Mouse (Mus musculus): ENCODE results near the gene Tpsb2.
A peak's percentile ranks its signal among the peaks of the same experiment; 100 is the strongest.

Tpsb2 gene

GRCm38 (mm10) chr17:25366005-25366404, at the start of gene Tpsb2:
Gene Tpsb2 (plus strand): TSS chr17:25366305.
- DNase-seq (ENCODE audit: low spot score) = no peak

GRCm38 (mm10) chr17:25318354-25318753, 47.8 kb upstream of the Tpsb2 start, which contains the start of gene Prss29:
Gene Prss29 (plus strand): TSS chr17:25318654.
- no peak for DNase-seq (ENCODE audit: low spot score)

GRCm38 (mm10) chr17:25320819-25321218, 45.3 kb upstream of the Tpsb2 start:
- no peak for DNase-seq (ENCODE audit: low spot score)

DNA sequence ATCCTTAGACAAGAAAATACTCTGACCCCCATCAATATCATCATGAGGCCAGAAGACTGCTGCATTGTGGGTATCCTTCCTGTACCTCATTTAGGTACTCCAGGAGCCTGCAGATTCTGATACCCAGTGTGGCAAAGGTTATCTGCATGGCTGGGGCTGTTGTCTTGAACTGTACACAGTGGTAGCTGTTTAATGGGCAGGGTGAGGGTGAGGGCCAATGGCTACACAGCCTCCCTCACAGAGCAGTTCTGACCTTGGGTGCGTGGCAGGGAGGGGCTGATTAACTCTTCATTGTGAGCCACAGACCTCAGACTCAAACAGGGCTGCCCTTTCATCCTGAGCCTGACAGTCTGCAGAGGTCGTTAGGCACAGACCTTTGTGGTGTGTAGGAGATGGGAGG, 43.2 kb upstream of the Tpsb2 start:
- DNase-seq (ENCODE audit: low spot score) = no peak

DNA sequence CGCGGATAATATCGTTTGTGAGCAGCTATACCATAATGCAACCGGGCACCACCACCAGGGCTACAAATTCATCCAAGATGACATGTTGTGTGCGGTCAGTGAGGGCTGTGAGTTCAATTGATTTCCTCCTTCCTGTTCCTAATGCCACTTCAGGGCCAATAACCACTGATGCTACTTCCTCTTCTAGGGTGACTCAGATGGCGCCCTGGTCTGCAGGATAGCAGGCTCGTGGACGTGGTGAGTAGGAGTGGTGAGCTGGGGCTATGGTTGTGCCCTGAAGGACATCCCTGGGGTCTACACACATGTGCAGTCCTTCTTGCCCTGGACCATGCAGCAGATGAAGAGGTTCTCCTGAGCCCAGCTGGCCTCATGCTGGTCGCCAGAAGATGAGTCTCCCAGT, 33.8 kb upstream of the Tpsb2 start:
- no peak for DNase-seq (ENCODE audit: low spot score)

DNA sequence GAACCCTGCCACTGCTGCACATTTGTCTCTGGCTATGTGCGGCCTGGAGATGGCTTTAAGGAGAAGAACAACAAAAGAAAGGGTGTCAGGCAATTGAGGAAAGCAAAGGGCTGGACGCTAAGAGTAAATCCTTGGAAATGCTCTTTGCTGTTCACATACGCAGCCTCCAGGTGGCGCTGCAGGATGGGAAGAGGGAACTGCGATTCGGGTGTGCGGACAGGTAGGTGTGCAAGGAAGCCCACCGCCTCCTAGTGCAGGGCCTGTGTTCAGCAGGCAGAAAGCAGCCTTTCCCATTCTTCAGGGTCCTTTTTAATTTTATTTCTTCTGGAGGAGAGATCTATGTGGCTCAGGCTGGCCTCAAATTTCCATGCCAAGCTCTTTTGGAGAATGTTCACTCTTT, 32.2 kb upstream of the Tpsb2 start:
- DNase-seq (ENCODE audit: low spot score) = peak; percentile 89

GRCm38 (mm10) chr17:25338218-25338617, 27.9 kb upstream of the Tpsb2 start:
- DNase-seq (ENCODE audit: low spot score) = no peak

- no peak for DNase-seq (ENCODE audit: low spot score)
Observed at GRCm38 (mm10) chr17:25340003-25340402, 26.1 kb upstream of the Tpsb2 start.

DNA sequence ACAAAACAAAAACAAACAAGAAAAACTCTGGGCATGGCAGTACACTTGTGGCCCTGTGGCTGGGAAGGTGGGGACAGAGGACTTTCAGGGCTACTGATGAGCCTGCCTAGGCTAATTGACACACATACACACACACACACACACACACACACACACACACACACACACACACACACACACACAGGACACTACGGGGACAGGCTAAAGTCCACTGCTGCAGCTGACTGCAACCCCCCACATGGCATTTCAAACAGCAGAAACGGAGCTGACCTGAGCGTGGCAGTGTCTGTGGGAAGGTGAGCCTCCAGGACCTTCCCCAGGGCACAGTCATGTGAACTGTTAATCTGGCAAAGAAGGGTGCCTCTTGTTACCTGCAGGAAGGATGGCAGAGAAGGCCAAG, 24.6 kb upstream of the Tpsb2 start:
- DNase-seq (ENCODE audit: low spot score) = no peak

DNA sequence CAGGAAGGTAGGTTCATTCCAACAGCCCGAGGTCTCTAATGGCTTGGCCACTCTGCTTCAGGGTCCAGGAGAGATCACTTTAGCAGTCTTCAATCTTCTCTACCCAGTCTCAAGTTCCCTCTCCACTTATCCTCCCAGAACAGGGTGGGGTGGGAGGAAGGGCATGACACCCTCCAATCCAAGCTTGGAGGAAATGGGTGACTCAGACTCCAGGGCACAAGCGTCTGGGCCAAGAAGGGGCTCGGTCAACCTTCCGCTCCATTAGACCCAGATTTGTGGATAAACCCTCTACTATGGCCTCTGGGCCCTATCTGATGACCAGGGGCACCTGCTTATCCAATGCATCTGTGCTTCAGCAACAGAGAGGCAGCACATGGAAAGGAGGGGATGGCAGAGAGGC, 20.6 kb upstream of the Tpsb2 start, which contains the start of gene Tpsab1:
Tpsab1 (minus strand) TSS at position 101 of the 400 bp plus-strand sequence.
- no peak for DNase-seq (ENCODE audit: low spot score)

GRCm38 (mm10) chr17:25361291-25361690, 4.8 kb upstream of the Tpsb2 start:
- no peak for DNase-seq (ENCODE audit: low spot score)

- peak; percentile 67 for DNase-seq (ENCODE audit: low spot score)
Observed at GRCm38 (mm10) chr17:25363726-25364125, 2.4 kb upstream of the Tpsb2 start.

DNA sequence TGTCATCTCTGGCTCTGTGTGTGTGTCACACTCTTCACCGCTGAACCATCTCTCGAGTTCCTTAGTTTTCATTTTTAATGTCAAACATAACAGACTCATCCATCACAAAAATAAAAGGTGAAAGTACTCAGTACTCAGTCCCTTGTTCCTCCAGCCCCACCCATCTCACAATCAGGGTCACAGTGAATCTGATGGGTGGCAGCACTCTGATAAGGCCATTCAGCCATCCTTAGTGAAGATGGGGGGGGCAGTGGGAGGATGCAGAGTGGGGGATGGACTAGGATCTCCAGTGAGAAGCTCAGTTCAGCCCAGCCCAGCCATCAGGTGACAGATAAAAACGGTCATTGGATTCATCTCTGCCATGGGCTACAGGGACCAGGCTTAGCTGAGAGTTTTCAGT, 2.9 kb downstream of the Tpsb2 start, which contains the start of gene Tpsg1:
Tpsg1 (plus strand) TSS at position 301 of the 400 bp plus-strand sequence.
- DNase-seq (ENCODE audit: low spot score) = no peak

- DNase-seq (ENCODE audit: low spot score) = no peak
Observed at GRCm38 (mm10) chr17:25372491-25372890, 6.4 kb downstream of the Tpsb2 start.

- peak; percentile 59 for DNase-seq (ENCODE audit: low spot score)
Observed at GRCm38 (mm10) chr17:25374011-25374410, 7.9 kb downstream of the Tpsb2 start.

DNA sequence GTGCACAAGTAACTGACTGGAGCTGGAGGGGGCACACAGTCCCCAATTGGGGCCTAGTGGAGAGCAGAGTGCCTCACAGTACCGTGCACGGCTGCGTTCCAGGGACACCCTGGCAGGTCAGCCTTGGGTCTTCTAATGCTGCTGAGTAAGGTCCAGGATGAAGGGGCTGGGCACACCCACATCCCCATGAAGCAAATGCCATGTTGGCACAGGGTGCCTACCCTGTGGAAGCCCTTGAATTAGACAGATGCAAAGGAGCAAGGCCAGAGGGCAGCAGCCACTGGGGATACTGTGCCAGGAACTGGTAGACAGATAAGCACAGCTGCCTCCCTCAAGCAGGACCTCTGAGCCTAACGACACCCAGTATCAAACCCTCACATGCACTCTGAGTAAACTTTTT, 28.4 kb downstream of the Tpsb2 start:
- no peak for DNase-seq (ENCODE audit: low spot score)

DNA sequence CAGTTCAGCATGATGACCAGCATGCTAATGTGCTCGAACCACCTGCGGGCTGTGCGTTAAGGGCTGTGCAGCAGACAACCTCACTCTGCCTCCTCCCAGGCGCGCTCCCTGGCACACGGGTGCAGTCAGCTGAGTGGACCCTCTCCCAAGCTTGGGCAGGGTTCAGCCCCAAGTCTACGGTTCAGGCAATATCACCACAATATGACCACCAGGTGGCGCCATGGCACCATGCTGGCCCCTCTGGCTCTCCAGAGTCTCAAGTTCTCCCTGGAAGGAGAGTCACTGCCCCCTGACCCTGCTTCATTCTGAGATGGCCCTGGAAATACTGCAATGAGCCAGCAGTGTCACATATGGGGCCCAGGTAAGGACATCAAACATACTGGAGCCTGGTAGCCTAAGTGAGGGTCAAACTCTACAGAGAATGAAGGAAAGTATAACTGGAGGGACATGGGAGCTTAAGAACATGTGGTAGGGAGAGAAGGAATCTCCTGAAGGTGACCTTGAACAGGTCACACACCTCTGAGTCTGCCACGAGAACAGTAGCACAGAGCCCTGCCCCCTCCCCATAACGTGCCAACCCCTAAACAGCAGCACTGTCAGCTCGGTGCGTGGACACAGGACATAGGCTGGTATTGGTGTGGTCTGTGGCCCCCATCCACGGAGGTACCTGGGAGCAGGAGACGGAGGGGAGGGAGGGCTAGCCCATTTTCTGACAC, 31.9 kb downstream of the Tpsb2 start:
- peak; percentile 94 for DNase-seq (ENCODE audit: low spot score)

DNA sequence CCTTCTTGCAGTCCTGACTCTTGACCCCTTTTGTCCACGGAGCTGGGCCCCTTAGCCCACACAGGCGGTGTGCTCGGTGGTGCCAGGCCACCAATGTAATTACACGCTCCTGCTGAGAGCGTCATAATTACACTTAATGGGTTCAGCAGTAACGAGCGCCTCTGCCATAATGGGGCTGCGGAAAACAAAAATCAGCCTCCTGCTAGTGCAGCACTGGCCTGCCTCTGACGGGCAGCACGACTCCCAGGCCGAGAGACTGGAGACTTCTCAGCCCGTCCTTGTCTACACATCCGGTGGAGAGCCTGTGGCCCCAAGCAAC, 32.4 kb downstream of the Tpsb2 start:
- no peak for DNase-seq (ENCODE audit: low spot score)

- peak; percentile 79 for DNase-seq (ENCODE audit: low spot score)
Observed at GRCm38 (mm10) chr17:25400443-25400842, 34.3 kb downstream of the Tpsb2 start.

DNA sequence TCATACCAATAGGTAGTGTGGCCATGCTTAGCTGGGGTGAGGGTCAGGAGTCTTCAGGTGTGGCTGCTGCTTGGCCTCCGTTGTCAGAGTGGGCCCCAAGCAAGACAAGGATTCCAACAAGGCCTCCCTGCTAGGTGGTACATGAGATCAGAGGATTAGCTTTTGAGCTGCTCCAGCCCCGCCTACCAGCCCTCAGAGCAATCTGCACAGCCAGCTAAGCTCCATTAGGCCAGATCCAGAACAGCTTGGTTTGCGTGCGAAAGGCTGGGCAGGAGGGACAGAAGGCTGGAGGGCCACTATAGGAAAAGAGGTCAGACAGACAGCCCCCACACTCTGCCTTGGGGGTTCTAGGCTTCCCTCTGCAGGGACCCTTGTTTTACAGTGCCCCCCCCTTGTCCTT, 35.4 kb downstream of the Tpsb2 start:
- no peak for DNase-seq (ENCODE audit: low spot score)

DNA sequence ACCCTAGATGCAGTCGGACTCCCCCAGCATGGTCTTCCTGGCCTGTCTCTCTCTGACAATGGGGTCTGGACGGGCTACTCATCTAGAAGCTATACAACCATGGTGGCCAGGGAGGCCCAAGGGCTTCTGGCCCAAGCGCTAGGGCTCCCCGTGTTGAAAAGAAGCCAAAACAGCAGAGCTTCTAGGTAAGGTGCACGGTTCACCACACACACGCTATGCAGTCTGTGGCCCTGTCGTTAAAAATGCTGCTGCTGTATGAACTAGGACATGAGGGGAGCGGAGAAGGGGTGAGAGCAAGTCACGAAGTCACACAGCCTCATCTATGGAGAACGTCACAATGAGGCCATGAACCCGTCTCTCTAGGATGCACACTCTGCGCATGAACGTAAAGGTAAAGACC, 36.1 kb downstream of the Tpsb2 start:
- no peak for DNase-seq (ENCODE audit: low spot score)

- DNase-seq (ENCODE audit: low spot score) = no peak
Observed at GRCm38 (mm10) chr17:25404190-25404589, 38.1 kb downstream of the Tpsb2 start.

DNA sequence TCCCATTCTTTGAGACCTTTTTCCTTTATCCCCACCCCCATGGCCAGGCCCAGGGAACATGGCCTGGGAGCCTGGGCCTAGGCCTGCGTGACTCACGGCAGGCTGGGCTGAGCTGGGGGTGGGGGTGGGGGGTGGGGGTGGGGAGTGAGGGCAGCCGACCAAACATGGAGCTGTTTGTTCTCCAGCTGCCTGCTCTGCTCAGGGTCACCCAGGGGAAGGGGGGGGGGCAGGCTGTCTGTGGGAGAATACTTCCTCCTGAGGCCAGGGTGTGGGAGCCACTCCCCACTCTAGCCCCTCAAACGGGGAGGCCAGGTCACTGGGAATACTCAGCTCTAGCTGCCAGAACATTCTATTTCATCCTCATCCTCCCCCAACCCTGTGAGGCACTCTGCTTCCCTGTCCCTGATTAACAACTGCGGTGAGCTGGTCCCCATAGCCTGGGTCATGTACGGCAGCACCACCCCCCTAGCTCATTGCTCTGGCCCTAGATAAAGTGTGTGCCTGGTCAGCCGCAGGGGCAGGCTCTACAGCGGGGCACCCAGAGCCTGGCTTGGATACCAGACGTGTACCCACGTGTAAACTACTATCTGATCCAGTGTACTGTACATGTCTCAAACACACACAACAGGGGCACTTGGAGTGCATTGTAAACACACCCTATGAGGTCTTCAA, 39.3 kb downstream of the Tpsb2 start:
- DNase-seq (ENCODE audit: low spot score) = peak; percentile 33

DNA sequence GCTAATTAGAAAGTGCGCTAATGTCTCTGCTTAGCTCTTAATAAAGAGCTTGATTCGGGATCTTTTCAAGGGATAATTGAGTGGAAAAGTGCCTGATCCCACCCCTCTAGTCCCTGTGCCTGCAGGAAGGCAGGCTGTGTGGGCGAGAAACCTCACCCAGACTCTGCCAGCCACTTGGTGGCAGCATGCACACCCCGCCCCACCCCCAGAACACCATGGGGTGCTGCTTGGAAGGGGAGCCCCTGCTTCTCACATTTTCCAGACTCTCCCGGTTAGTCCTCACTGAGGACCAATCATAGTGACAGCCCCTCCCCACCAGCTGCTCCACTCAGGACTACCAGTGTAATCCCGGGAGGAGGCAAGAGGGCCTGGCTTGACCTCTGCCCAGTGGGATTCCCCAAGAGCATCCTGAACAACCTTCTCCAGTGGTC, 39.9 kb downstream of the Tpsb2 start:
- peak; percentile 27 for DNase-seq (ENCODE audit: low spot score)

Measured in embryo, embryonic 10.5 days (tissue).